Mouse (Mus musculus): Measurements from ENCODE around the gene Traf5.

Gene Traf5

DNA sequence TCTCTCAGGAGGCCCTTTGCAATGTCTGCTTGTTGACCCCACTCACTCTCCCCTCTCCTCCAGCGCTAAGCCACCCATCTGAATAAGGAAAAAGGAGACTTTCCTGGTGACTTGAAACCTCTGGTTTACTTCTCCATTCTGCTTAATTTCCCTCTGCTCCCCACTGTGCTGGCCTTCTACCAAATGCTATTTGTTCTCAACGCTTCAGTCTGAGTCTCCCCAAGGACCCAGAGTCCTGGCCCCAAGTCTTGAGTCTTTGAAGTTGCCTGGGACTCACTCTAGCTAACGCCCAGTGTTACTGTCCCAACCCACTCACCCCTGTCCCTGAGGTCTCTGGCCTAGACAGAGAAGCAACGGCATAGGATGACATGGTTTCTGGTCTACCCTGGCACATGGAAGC, 4.3 kb downstream of the Traf5 start:
- Histone ChIP-seq H3K9me3 (ENCODE audit: low read length) (no peaks in the 10 kb centered on the region), H3K4me1 (replicated peaks; ENCODE audit: low read depth, low read length) (peaks cover 8% of the 10 kb centered on the region), H3K4me3 (replicated peaks; ENCODE audit: low read length) (no peak overlapping the region), H3K27me3 (ENCODE audit: insufficient read depth, low read length) (peaks cover 42% of the 10 kb centered on the region), H3K36me3 (ENCODE audit: insufficient read depth, low read length) (no peaks in the 10 kb centered on the region)
- TF ChIP-seq CTCF (conservative IDR thresholded peaks at IDR 0.05; ENCODE audit: low read length) (no peak), POU5F1 (IDR thresholded peaks at IDR 0.05; ENCODE audit: borderline replicate concordance, low read length) (no peak), NANOG (IDR thresholded peaks at IDR 0.05; ENCODE audit: borderline replicate concordance, low read length) (no peak)

DNA sequence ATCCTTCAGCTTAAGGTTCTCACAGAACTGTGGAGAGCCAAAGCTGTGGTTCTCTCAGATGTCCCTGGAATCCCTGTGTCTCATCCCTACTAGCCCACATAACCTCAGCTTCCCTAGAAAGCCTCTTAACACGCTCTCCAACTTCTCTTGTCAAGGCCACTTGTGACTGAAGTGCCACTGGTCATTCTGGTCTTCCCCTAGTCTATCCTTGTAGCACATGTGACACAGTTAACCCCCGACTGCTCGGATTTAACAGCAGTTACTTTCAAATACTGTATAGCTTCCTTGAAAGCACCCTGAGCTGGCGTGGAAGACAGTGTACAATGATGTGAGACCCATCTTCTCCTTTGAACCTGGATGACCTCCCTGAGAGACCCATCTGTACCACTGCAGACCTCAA, 5.3 kb downstream of the Traf5 start:
- no peak for TF ChIP-seq POU5F1 (IDR thresholded peaks at IDR 0.05; ENCODE audit: borderline replicate concordance, low read length)
- no peak for TF ChIP-seq CTCF (conservative IDR thresholded peaks at IDR 0.05; ENCODE audit: low read length)

DNA sequence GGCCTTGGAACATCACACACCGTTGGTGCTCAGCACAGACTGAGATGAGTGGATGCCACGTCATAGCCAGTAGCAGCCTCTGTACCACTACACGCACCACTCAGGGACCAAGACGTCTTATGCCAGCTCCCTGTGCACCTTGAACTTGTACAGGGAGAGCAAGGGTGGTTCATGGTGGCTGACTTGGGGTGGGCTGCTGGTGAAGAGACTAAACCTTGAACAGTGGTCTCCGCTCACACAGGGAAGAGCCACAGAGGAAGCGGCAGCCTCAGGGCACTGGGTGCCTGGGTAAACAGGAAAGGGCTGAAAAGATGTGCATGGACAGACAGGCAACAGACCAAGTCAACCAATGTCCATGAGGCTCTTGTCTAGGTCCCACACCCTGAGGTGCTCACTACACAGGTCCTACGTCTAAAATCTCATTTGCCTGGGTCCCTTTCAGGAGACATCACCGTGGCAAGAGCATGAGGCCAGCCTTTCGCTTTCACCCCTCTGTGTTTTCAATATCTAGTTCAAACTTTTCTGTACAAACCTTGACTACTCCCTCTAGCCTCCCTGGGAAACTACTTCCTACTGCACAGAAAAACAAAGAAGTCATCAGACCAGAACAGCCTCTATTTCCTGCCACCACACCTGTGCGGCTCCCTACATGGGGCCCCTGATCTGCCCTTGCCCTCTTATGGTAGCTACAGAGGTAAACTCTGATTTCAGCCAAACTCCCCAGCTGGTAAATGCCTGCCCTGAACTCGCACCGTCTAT, 5.9 kb downstream of the Traf5 start:
- Histone ChIP-seq H3K4me1 (replicated peaks; ENCODE audit: low read depth, low read length) (no peaks in the 10 kb centered on the region), H3K9me3 (ENCODE audit: low read length) (peaks cover 6% of the 10 kb centered on the region), H3K36me3 (ENCODE audit: insufficient read depth, low read length) (no peaks in the 10 kb centered on the region), H3K27me3 (ENCODE audit: insufficient read depth, low read length) (peaks cover 33% of the 10 kb centered on the region), H3K4me3 (replicated peaks; ENCODE audit: low read length) (no peak overlapping the region)
- no peak for TF ChIP-seq NANOG (IDR thresholded peaks at IDR 0.05; ENCODE audit: borderline replicate concordance, low read length)
- no peak for TF ChIP-seq CTCF (conservative IDR thresholded peaks at IDR 0.05; ENCODE audit: low read length)
- no peak for TF ChIP-seq POU5F1 (IDR thresholded peaks at IDR 0.05; ENCODE audit: borderline replicate concordance, low read length)

More for the DNA sequence above, 5.3 kb downstream of the Traf5 start:
- Histone ChIP-seq H3K4me1 (replicated peaks; ENCODE audit: low read depth, low read length) (peaks cover 5% of the 10 kb centered on the region), H3K9me3 (ENCODE audit: low read length) (no peaks in the 10 kb centered on the region; the same call in 1 of the 2 replicates), H3K27me3 (ENCODE audit: insufficient read depth, low read length) (peaks cover 39% of the 10 kb centered on the region), H3K4me3 (replicated peaks; ENCODE audit: low read length) (no peak overlapping the region), H3K36me3 (ENCODE audit: insufficient read depth, low read length) (no peaks in the 10 kb centered on the region)

DNA sequence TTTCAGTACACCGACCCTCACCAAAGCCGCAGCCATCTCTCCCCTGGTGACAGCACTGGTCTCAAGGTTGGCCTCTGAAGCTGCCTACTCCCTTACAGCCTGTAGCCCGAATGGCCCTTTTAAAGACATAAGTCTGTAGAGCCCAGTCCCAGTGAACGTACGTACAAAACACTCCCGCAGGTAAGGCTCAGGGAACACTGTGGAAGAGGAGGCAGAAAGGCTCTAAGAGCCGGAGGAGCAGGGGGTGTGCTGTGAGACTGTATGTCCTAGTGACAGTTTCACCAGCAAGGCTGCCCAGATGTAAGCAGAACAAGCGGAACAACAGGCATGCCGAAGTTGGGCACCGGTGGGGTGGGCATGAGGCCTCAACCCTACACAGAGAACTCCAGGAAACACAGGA, 7.1 kb downstream of the Traf5 start:
- Histone ChIP-seq H3K27me3 (ENCODE audit: insufficient read depth, low read length) (peaks cover 20% of the 10 kb centered on the region), H3K9me3 (ENCODE audit: low read length) (peaks cover 13% of the 10 kb centered on the region), H3K4me3 (replicated peaks; ENCODE audit: low read length) (no peak overlapping the region), H3K4me1 (replicated peaks; ENCODE audit: low read depth, low read length) (no peaks in the 10 kb centered on the region), H3K36me3 (ENCODE audit: insufficient read depth, low read length) (no peaks in the 10 kb centered on the region)
- TF ChIP-seq CTCF (conservative IDR thresholded peaks at IDR 0.05; ENCODE audit: low read length) = no peak
- no peak for TF ChIP-seq POU5F1 (IDR thresholded peaks at IDR 0.05; ENCODE audit: borderline replicate concordance, low read length)
- no peak for TF ChIP-seq NANOG (IDR thresholded peaks at IDR 0.05; ENCODE audit: borderline replicate concordance, low read length)

DNA sequence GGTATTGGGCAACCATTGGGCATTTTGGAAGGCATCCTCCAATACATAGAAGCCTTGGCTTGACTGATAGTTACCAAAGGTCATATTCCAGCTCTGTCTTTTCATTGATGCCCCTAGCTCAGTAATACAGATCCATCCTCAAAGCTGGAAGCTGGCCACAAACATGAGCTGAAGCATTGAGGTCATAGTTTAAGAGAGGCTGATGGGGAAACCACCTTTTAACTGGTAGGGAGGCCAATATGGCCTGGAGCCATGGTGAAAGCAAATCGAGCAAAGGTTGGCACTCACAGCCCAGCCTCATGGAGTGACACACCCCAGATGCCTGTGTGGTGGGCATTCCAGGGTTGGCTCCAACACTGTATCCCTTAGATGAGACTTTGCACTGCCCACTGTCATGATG, 9.7 kb downstream of the Traf5 start:
- Histone ChIP-seq H3K27me3 (ENCODE audit: insufficient read depth, low read length) (0 out of 2 replicates have a peak, but pooled peaks cover under 1% of the 10 kb centered on the region), H3K4me1 (replicated peaks; ENCODE audit: low read depth, low read length) (no peaks in the 10 kb centered on the region), H3K36me3 (ENCODE audit: insufficient read depth, low read length) (no peaks in the 10 kb centered on the region), H3K9me3 (ENCODE audit: low read length) (peaks cover 13% of the 10 kb centered on the region), H3K4me3 (replicated peaks; ENCODE audit: low read length) (no peak overlapping the region)
- no peak for TF ChIP-seq POU5F1 (IDR thresholded peaks at IDR 0.05; ENCODE audit: borderline replicate concordance, low read length)
- TF ChIP-seq NANOG (IDR thresholded peaks at IDR 0.05; ENCODE audit: borderline replicate concordance, low read length) = no peak
- TF ChIP-seq CTCF (conservative IDR thresholded peaks at IDR 0.05; ENCODE audit: low read length) = no peak

DNA sequence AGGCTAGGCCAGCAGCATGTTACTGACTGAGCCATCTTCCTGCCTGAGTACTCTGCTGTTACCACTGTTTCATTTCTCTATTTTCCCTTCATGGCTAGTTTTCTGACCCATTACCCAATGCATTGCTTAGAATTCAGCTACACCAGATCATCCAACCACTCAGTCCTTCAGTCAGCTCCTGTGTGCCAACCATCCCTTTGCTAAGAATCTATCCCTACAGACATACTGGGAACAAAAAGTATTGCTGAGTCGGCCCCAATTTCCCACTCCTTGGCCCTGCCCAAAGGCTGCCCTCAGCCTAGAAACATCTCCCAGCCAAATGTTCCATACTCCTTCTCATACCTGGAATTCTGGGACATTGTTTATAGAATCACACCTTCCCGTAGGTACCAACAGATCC, 11.2 kb downstream of the Traf5 start:
- H3K27me3 ChIP-seq (ENCODE audit: insufficient read depth, low read length) = no peaks in the 10 kb centered on the region
- TF ChIP-seq NANOG (IDR thresholded peaks at IDR 0.05; ENCODE audit: borderline replicate concordance, low read length) (no peak), POU5F1 (IDR thresholded peaks at IDR 0.05; ENCODE audit: borderline replicate concordance, low read length) (no peak), CTCF (conservative IDR thresholded peaks at IDR 0.05; ENCODE audit: low read length) (no peak)
- no peak overlapping the region for H3K4me3 ChIP-seq (replicated peaks; ENCODE audit: low read length)
- peaks cover 13% of the 10 kb centered on the region for H3K9me3 ChIP-seq (ENCODE audit: low read length)
- H3K4me1 ChIP-seq (replicated peaks; ENCODE audit: low read depth, low read length) = no peaks in the 10 kb centered on the region
- no peaks in the 10 kb centered on the region for H3K36me3 ChIP-seq (ENCODE audit: insufficient read depth, low read length)

DNA sequence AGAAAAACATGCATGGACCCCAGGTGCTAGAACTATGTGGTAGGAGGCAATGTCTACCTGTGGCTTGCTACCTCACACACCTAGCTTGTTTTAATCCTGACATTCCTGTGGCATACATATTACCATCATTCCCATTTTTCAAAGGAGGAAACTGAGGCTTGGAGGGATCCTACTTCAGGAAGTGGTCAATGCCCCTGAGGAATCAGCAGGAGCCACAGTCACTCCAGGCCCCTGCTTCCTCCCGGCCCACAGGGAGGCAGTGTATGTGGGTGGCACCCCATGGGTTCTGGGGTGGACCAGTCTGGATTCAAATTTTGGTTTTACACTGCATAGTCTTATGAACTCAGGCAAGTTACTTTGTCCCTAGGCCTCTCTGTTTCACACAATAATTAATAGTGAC, 13.2 kb downstream of the Traf5 start:
- Histone ChIP-seq H3K36me3 (ENCODE audit: insufficient read depth, low read length) (no peaks in the 10 kb centered on the region), H3K27me3 (ENCODE audit: insufficient read depth, low read length) (no peaks in the 10 kb centered on the region), H3K4me3 (replicated peaks; ENCODE audit: low read length) (no peak overlapping the region), H3K4me1 (replicated peaks; ENCODE audit: low read depth, low read length) (no peaks in the 10 kb centered on the region), H3K9me3 (ENCODE audit: low read length) (peaks cover 13% of the 10 kb centered on the region)
- TF ChIP-seq CTCF (conservative IDR thresholded peaks at IDR 0.05; ENCODE audit: low read length) (no peak), NANOG (IDR thresholded peaks at IDR 0.05; ENCODE audit: borderline replicate concordance, low read length) (no peak), POU5F1 (IDR thresholded peaks at IDR 0.05; ENCODE audit: borderline replicate concordance, low read length) (no peak)

DNA sequence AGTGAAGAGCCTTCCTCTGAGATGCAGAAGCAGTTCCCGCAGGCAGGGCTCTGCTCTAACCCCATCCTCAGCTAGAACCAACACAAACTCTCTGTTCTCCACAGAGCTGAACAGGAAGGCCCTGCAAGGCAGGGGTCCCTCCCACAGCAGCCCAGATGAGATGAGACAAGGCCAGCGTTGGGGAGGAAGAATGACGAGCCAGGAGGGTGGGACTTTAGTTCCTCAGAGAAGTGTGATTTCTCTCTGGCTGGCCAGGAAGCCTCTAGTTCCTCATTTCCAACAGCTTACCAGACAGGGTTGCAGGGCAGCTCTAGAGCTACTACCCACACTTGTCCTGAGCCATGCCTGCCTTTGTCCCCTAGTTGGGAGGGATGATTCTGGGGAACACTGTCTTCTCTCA, 14.0 kb downstream of the Traf5 start:
- Histone ChIP-seq H3K36me3 (ENCODE audit: insufficient read depth, low read length) (no peaks in the 10 kb centered on the region), H3K9me3 (ENCODE audit: low read length) (peaks cover 13% of the 10 kb centered on the region), H3K4me1 (replicated peaks; ENCODE audit: low read depth, low read length) (no peaks in the 10 kb centered on the region), H3K27me3 (ENCODE audit: insufficient read depth, low read length) (no peaks in the 10 kb centered on the region), H3K4me3 (replicated peaks; ENCODE audit: low read length) (no peak overlapping the region)
- TF ChIP-seq CTCF (conservative IDR thresholded peaks at IDR 0.05; ENCODE audit: low read length) (no peak), NANOG (IDR thresholded peaks at IDR 0.05; ENCODE audit: borderline replicate concordance, low read length) (no peak), POU5F1 (IDR thresholded peaks at IDR 0.05; ENCODE audit: borderline replicate concordance, low read length) (no peak)
